Mouse (Mus musculus): Measurements from ENCODE around the gene Maneal.

- TF ChIP-seq HCFC1 (IDR thresholded peaks at IDR 0.05; ENCODE audit: borderline replicate concordance, insufficient read depth, low read length) (no peak), ZNF384 (IDR thresholded peaks at IDR 0.05; ENCODE audit: low read depth, low read length) (no peak), MAFK (IDR thresholded peaks at IDR 0.05; ENCODE audit: insufficient read depth, low read depth, low read length) (no peak), CHD2 (IDR thresholded peaks at IDR 0.05; ENCODE audit: low read depth, low read length) (no peak)
Observed at GRCm38 (mm10) chr4:124829671-124830070, 32.3 kb downstream of the Maneal start.
